Mouse (Mus musculus): Measurements from ENCODE around the gene Ilkap.

The Ilkap gene

GRCm38 (mm10) chr1:91356105-91356504, 42.5 kb downstream of the Ilkap start:
- no peak for DNase-seq

GRCm38 (mm10) chr1:91352277-91352676, 46.3 kb downstream of the Ilkap start:
- no peak for DNase-seq

GRCm38 (mm10) chr1:91351249-91351648, 47.4 kb downstream of the Ilkap start:
- no peak for DNase-seq

- DNase-seq, result no peak
These were observed 47.8 kb downstream of the Ilkap start, which contains the start of gene Klhl30 for GRCm38 (mm10) chr1:91350841-91351240. TSS of gene Klhl30 (plus strand) at chr1:91351016.

- peak; percentile 43 to 75 for DNase-seq
These were observed 51.7 kb downstream of the Ilkap start for GRCm38 (mm10) chr1:91346892-91347291.

- DNase-seq, result no peak
These were observed 53.5 kb downstream of the Ilkap start for GRCm38 (mm10) chr1:91344921-91345685.

- DNase-seq, result no peak
These were observed 54.6 kb downstream of the Ilkap start for GRCm38 (mm10) chr1:91344001-91344400.

GRCm38 (mm10) chr1:91337355-91337754, 61.3 kb downstream of the Ilkap start:
- DNase-seq, result no peak

GRCm38 (mm10) chr1:91333582-91333981, 65.0 kb downstream of the Ilkap start:
- no peak for DNase-seq

GRCm38 (mm10) chr1:91332102-91332501, 66.5 kb downstream of the Ilkap start:
- no peak for DNase-seq

GRCm38 (mm10) chr1:91325488-91326042, 73.0 kb downstream of the Ilkap start:
- no peak for DNase-seq

- DNase-seq, result no peak
These were observed 74.0 kb downstream of the Ilkap start for GRCm38 (mm10) chr1:91324646-91325045.
